Mouse (Mus musculus) lung, postnatal 0 days (tissue): Measurements from ENCODE around the gene Gm44790. TPM values are rescaled to one million over a fixed set of nuclear protein-coding genes. Genes with fewer than 3 reads are reported as not detected.
"Not testable (repeated sequence)": the region's sequence is repeated elsewhere in the genome, so short reads cannot be mapped to it uniquely, and the experiment has no call there.

ENCODE experiments used
- ATAC-seq: fragments of 200-750 bp; cut with Nextera tagmentation; 2 replicates; pipeline ENCODE4 v1.8.0; 2017; ENCODE audit warnings: moderate library complexity
- DNase-seq: peaks from one replicate; pipeline ENCODE4 v3.0.0-alpha.2; 2016; ENCODE audit warnings: low spot score
- H3K27ac ChIP-seq: fragments of 300-500 bp; sonication (generic); 2 replicates; pipeline ENCODE4 v1.5.1; 2014; ENCODE audit warnings: antibody characterized with exemption, mild to moderate bottlenecking, low read length, mixed read lengths
- H3K27me3 ChIP-seq: fragments of 300-500 bp; sonication (generic); replicated peaks from 2 replicates; pipeline ENCODE4 v1.6.1; 2014; ENCODE audit warnings: low read length, mixed read lengths; ENCODE audit not compliant: insufficient read depth
- H3K36me3 ChIP-seq: fragments of 300-500 bp; sonication (generic); 2 replicates; pipeline ENCODE4 v1.6.1; 2014; ENCODE audit warnings: low read length, mixed read lengths; ENCODE audit not compliant: insufficient read depth
- H3K4me1 ChIP-seq: fragments of 300-500 bp; sonication (generic); 2 replicates; pipeline ENCODE4 v1.6.1; 2014; ENCODE audit warnings: antibody characterized with exemption, low read depth, low read length, mixed read lengths; ENCODE audit not compliant: insufficient read depth
- H3K4me2 ChIP-seq: fragments of 300-500 bp; sonication (generic); replicated peaks from 2 replicates; pipeline ENCODE4 v1.6.1; 2014; ENCODE audit warnings: low read depth, mild to moderate bottlenecking, low read length, moderate library complexity, mixed read lengths
- H3K4me3 ChIP-seq: fragments of 300-500 bp; sonication (generic); 2 replicates; pipeline ENCODE4 v1.5.1; 2014; ENCODE audit warnings: low read depth, low read length
- H3K9ac ChIP-seq: fragments of 300-500 bp; sonication (generic); replicated peaks from 2 replicates; pipeline ENCODE4 v1.6.1; 2014; ENCODE audit warnings: low read depth, mild to moderate bottlenecking
- H3K9me3 ChIP-seq: fragments of 300-500 bp; sonication (generic); 2 replicates; pipeline ENCODE4 v1.6.1; 2016; ENCODE audit warnings: low read length, mixed read lengths
- CTCF ChIP-seq: IDR thresholded peaks from 2 replicates; pipeline ENCODE4 v1.5.1; 2016; ENCODE audit warnings: antibody characterized with exemption, mild to moderate bottlenecking
- EP300 ChIP-seq: IDR thresholded peaks from 2 replicates; pipeline ENCODE4 v1.6.1; 2016; ENCODE audit warnings: antibody characterized with exemption, mild to moderate bottlenecking, control low read depth
- WGBS: fragments of 180-500 bp; shearing (Covaris S2); extraction: QIAGEN DNeasy Blood & Tissue Kit; methylation state at CpG from one replicate; pipeline ENCODE4 v1.1.7; 2014; 5-methylcytosine and 5-hydroxymethylcytosine counted together
- polyA plus RNA-seq: library from polyadenylated mRNA; unstranded; fragments of >200 nt; fragmentation: Nextera tagmentation; extraction: Ambion mirVana; gene quantifications from 2 replicates; pipeline ENCODE4 v1.2.1, GENCODE M21; 2015

The Gm44790 gene
- polyA plus RNA-seq, 1 experiment from 2014 or later = not detected

DNA sequence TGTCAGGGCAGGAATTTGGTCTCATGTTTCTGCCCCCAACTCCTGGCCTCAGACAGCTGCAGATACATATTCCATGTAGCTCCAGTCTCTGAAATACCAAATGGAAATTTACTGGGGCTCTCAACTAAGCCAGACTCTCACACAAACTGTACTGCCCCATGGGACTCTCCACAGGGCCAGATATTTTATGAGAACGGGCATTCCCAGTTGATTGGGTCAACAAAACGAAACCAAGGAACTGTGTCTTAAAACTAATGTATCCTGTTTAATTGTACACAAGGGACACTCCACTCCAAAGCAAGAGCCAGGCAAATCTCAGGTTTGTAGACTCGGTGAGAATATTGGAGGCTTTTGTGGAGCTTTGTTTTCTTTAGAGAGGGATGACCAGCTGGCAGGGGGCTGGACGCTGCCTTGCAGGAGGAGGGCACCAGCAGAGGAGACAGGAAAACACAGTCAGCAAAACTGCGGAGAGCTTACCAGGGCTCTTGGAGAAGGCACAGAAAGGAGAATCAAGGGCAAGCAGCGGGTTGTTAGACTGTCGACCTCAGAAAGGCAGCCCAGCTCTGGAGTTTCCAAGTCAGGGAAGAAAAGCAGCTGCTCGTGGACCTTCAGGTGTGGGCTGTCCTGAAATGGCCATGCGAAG is 53.9 kb downstream of the Gm44790 start:
- ATAC-seq = peak; percentile 55
- WGBS = 19% methylated on average over 9 of the region's 9 CpGs
- DNase-seq = peak; percentile 55

GRCm38 (mm10) chr6:86481871-86482270 is 55.4 kb downstream of the Gm44790 start:
- H3K27ac ChIP-seq = no peak overlapping the region
- no peaks in the 10 kb centered on the region for H3K36me3 ChIP-seq
- no peaks in the 10 kb centered on the region for H3K27me3 ChIP-seq
- H3K4me1 ChIP-seq = peaks cover 10% of the 10 kb centered on the region; the same call in 1 of the 2 replicates
- TF ChIP-seq CTCF = no peak
- TF ChIP-seq EP300 = no peak
- ATAC-seq (no peak), DNase-seq (no peak)
- H3K4me2 ChIP-seq = no peak overlapping the region
- H3K4me3 ChIP-seq = no peak overlapping the region
- H3K9me3 ChIP-seq = no peaks in the 10 kb centered on the region
- no peak overlapping the region for H3K9ac ChIP-seq
- 94% methylated on average over 5 of the region's 5 CpGs for WGBS

More for the DNA sequence above, 53.9 kb downstream of the Gm44790 start:
- Histone ChIP-seq H3K9me3 (no peaks in the 10 kb centered on the region), H3K4me1 (peaks cover 14% of the 10 kb centered on the region; the same call in 1 of the 2 replicates), H3K4me2 (peak overlapping the region; percentile 49), H3K9ac (peak overlapping the region; percentile 32), H3K4me3 (peak overlapping the region; percentile 15; the same call in 1 of the 2 replicates), H3K27ac (peak overlapping the region; percentile 87), H3K36me3 (no peaks in the 10 kb centered on the region), H3K27me3 (no peaks in the 10 kb centered on the region)
- TF ChIP-seq CTCF = no peak
- no peak; the same call in 1 of the 2 replicates for TF ChIP-seq EP300

- Histone ChIP-seq H3K36me3 (no peaks in the 10 kb centered on the region), H3K9me3 (no peaks in the 10 kb centered on the region), H3K4me3 (no peak overlapping the region), H3K9ac (no peak overlapping the region), H3K4me1 (peaks cover 11% of the 10 kb centered on the region), H3K27ac (peak overlapping the region; percentile 94; the same call in 1 of the 2 replicates), H3K27me3 (no peaks in the 10 kb centered on the region), H3K4me2 (no peak overlapping the region)
- TF ChIP-seq EP300 (no peak), CTCF (no peak)
- ATAC-seq (no peak), DNase-seq (no peak)
- WGBS = 81% methylated on average over 7 of the region's 7 CpGs
Measured at GRCm38 (mm10) chr6:86485943-86486640, 59.6 kb downstream of the Gm44790 start.

- H3K9ac ChIP-seq = peak overlapping the region; percentile 2; the same call in 1 of the 2 replicates
- H3K27me3 ChIP-seq = no peaks in the 10 kb centered on the region
- H3K4me1 ChIP-seq = peaks cover 11% of the 10 kb centered on the region
- peak overlapping the region; percentile 94 for H3K27ac ChIP-seq
- peak; percentile 97 for DNase-seq
- peak; percentile 69 for TF ChIP-seq CTCF
- TF ChIP-seq EP300 = no peak
- H3K9me3 ChIP-seq = no peaks in the 10 kb centered on the region
- H3K36me3 ChIP-seq = no peaks in the 10 kb centered on the region
- H3K4me3 ChIP-seq = no peak overlapping the region
- 2% methylated on average over 24 of the region's 24 CpGs for WGBS
- H3K4me2 ChIP-seq = peak overlapping the region; percentile 53
- ATAC-seq = peak; percentile 96
Measured at GRCm38 (mm10) chr6:86487358-86488148, 61.1 kb downstream of the Gm44790 start.

GRCm38 (mm10) chr6:86488149-86488485 is 61.7 kb downstream of the Gm44790 start:
- no peak for TF ChIP-seq CTCF
- no peak for TF ChIP-seq EP300
- peak overlapping the region; percentile 94 for H3K27ac ChIP-seq
- no peaks in the 10 kb centered on the region for H3K27me3 ChIP-seq
- 37% methylated on average over 3 of the region's 3 CpGs for WGBS
- ATAC-seq = no peak
- no peak for DNase-seq
- no peaks in the 10 kb centered on the region for H3K9me3 ChIP-seq
- H3K36me3 ChIP-seq = no peaks in the 10 kb centered on the region
- no peak overlapping the region for H3K4me2 ChIP-seq
- 0 out of 2 replicates have a peak overlapping the region, but pooled peaks have one; percentile 2 for H3K9ac ChIP-seq
- no peak overlapping the region for H3K4me3 ChIP-seq
- H3K4me1 ChIP-seq = peaks cover 11% of the 10 kb centered on the region

DNA sequence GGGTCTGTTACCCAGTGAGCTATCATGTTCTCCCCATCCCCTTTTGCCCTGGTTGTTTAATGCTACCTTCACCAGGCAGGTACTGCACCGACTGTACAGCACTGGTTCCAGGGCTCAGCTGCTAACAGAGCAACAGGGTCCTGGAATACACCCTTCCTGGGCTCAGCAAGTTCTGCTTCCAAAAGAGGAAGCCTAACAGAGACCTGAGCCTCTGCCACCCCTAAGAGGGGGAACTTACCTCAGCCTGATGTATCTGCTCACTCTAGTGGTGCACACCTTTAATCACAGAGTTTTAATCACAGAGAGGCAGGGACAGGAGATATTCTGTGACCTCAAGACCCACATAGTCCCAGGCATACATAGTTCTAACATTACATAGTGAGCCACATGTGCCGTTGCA is 63.5 kb downstream of the Gm44790 start:
- Histone ChIP-seq H3K9ac (no peak overlapping the region), H3K36me3 (no peaks in the 10 kb centered on the region), H3K27ac (no peak overlapping the region), H3K4me3 (no peak overlapping the region), H3K4me2 (no peak overlapping the region), H3K9me3 (no peaks in the 10 kb centered on the region), H3K27me3 (no peaks in the 10 kb centered on the region), H3K4me1 (peaks cover 17% of the 10 kb centered on the region)
- DNase-seq (no peak), ATAC-seq (no peak)
- 95% methylated on average over 2 of the region's 2 CpGs for WGBS
- TF ChIP-seq EP300 = no peak
- TF ChIP-seq CTCF = no peak

- H3K4me3 ChIP-seq, H3K4me2 ChIP-seq, H3K36me3 ChIP-seq, H3K27ac ChIP-seq, DNase-seq, H3K9me3 ChIP-seq, H3K9ac ChIP-seq, H3K27me3 ChIP-seq, ATAC-seq: not testable (repeated sequence)
- peaks cover 17% of the 10 kb centered on the region for H3K4me1 ChIP-seq
- WGBS = 89% methylated on average over 8 of the region's 8 CpGs
Measured at GRCm38 (mm10) chr6:86490413-86490812, 64.0 kb downstream of the Gm44790 start.
